Mouse (Mus musculus) kidney, adult 2 months (tissue): Measurements from ENCODE around the gene Syt5. TPM values are rescaled to one million over a fixed set of nuclear protein-coding genes. Genes with fewer than 3 reads are reported as not detected.

Experiments
- DNase-seq: peaks from one replicate; pipeline ENCODE4 v3.0.0; 2021
- H3K27ac ChIP-seq: fragments of 200-500 bp; 2 replicates; pipeline ENCODE4 v1.5.1; 2012; ENCODE audit warnings: low read depth, low read length, control low read depth, inconsistent platforms; ENCODE audit not compliant: insufficient read depth
- H3K27me3 ChIP-seq: fragments of 200-500 bp; replicated peaks from 2 replicates; pipeline ENCODE4 v1.6.1; 2012; ENCODE audit warnings: mild to moderate bottlenecking, moderate library complexity, low read length, inconsistent platforms; ENCODE audit not compliant: control insufficient read depth, insufficient read depth
- H3K36me3 ChIP-seq: fragments of 200-500 bp; 2 replicates; pipeline ENCODE4 v1.6.1; 2012; ENCODE audit warnings: mild to moderate bottlenecking, moderate library complexity, low read length, inconsistent platforms; ENCODE audit not compliant: control insufficient read depth, insufficient read depth
- H3K4me1 ChIP-seq: fragments of 200-500 bp; 2 replicates; pipeline ENCODE4 v1.6.1; 2011; ENCODE audit warnings: low read length; ENCODE audit not compliant: control insufficient read depth, insufficient read depth
- H3K4me3 ChIP-seq: fragments of 200-500 bp; 2 replicates; pipeline ENCODE4 v1.5.1; 2011; ENCODE audit warnings: mild to moderate bottlenecking, low read depth, low read length, control low read depth; ENCODE audit not compliant: insufficient read depth
- CTCF ChIP-seq: fragments of 200-500 bp; conservative IDR thresholded peaks from 2 replicates; pipeline ENCODE4 v1.5.1; 2011; ENCODE audit warnings: low read depth, mild to moderate bottlenecking, control low read depth, low read length, moderate library complexity, mixed read lengths; ENCODE audit not compliant: insufficient read depth, insufficient read length
- POLR2A ChIP-seq: fragments of 200-500 bp; IDR thresholded peaks from one replicate; pipeline ENCODE4 v1.6.1; 2011; ENCODE audit warnings: low read depth, low read length, control low read depth
- WGBS: fragments of 180-500 bp; shearing (Covaris S2); methylation state at CpG from one replicate; pipeline ENCODE4 v1.1.7; 2018; 5-methylcytosine and 5-hydroxymethylcytosine counted together
- polyA plus RNA-seq: library from polyadenylated mRNA; depleted of rRNA; stranded (reverse); fragments of >200 nt; gene quantifications from 2 replicates; pipeline ENCODE4 v1.2.3, GENCODE M21; 2012

The Syt5 gene
- polyA plus RNA-seq, 1 experiment, result 0.55 TPM

DNA sequence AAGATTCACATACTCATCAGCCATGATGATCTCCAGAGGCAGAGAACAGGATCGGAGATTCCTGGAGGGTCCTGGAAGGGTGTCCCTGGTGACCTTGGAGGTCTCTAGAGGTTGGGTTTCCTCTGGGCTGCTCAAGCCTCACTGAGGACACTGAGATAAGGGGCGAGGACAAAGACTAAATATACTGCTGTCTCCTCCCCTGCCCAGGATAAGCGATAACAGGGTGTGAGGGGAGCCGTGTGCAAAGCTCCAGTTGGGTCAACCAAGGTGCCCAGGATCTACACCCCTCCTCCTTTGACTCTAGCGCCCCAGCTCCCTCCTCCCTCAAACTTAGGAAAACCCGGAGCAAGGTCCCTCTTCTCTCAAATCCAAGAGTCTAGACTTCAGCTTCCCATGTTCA is 25.0 kb downstream of the Syt5 start:
- DNase-seq, result no peak
- H3K4me1 ChIP-seq, result no peaks in the 10 kb centered on the region
- no peaks in the 10 kb centered on the region for H3K36me3 ChIP-seq
- H3K27ac ChIP-seq, result no peak overlapping the region
- 73% methylated on average over 6 of the region's 6 CpGs for WGBS
- no peak for TF ChIP-seq CTCF
- no peak for TF ChIP-seq POLR2A
- no peaks in the 10 kb centered on the region for H3K27me3 ChIP-seq
- no peak overlapping the region for H3K4me3 ChIP-seq

GRCm38 (mm10) chr7:4521231-4522003 is 25.9 kb downstream of the Syt5 start:
- Histone ChIP-seq H3K27ac (no peak overlapping the region), H3K36me3 (no peaks in the 10 kb centered on the region), H3K4me3 (no peak overlapping the region), H3K27me3 (no peaks in the 10 kb centered on the region), H3K4me1 (no peaks in the 10 kb centered on the region)
- TF ChIP-seq CTCF, result no peak
- no peak for TF ChIP-seq POLR2A
- no peak for DNase-seq
- WGBS, result 37% methylated on average over 32 of the region's 32 CpGs

DNA sequence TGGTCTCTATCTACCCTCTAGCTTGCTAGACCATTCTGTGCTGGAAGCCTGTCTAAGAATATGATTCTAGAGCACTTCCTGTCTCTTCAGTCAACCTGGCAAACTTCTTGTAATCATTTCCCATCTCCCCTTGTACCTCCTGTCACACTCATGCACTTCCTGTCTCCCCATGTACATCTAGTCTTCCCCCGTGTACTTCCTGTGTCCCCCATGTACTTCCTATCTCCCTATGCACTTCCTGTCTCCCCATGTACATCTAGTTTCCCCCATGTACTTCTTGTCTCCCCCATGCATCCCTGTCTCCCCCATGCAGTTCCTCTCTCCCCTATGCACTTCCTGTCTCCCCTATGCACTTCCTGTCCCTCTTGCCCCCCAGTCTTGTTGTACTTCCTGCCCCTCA is 28.9 kb downstream of the Syt5 start:
- 71% methylated on average over 1 of the region's 1 CpGs for WGBS
- H3K27ac ChIP-seq, result no peak overlapping the region
- no peaks in the 10 kb centered on the region for H3K27me3 ChIP-seq
- no peaks in the 10 kb centered on the region for H3K36me3 ChIP-seq
- no peak overlapping the region for H3K4me3 ChIP-seq
- DNase-seq, result no peak
- TF ChIP-seq POLR2A, result no peak
- TF ChIP-seq CTCF, result no peak
- H3K4me1 ChIP-seq, result no peaks in the 10 kb centered on the region

DNA sequence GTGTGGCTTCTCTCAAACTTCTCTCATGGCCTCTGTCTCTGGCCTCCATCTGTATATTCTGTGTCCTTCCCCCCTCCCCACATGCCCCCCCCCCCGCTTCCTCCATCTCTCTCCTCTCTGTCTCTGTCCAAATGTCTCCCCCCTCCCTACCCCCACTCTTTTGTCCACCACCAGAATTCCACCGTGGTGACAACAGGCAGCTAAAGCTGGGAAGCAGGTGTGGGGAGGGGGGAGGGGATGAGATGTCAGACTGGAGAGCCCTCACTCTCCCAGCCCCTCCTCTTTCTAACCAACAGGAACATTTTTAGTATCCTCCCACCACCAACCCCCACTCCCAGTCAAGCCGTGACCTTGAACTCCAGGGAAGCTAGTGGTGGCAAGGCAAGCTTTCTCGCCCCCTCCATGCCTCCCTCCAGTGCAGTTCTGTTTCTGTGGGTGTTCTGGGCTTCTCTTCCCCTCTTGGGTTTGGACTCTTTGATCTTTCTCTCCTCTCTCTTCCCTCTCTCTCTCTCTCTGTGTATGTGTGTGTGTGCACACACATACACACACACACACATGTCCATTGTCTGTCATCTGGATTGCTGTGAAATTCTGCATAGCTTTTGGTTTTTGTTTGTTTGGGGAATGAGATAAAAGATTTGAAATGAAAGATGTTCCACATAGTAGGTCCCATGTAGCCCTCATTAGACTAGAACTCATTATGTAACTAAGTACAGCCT is 30.9 kb downstream of the Syt5 start, which contains the start of gene Tnnt1:
Tnnt1 (minus strand) TSS at position 51 of the 719 bp plus-strand sequence.
- 32% methylated on average over 4 of the region's 4 CpGs for whole genome bisulfite sequencing
- H3K36me3 ChIP-seq, result no peaks in the 10 kb centered on the region

GRCm38 (mm10) chr7:4515853-4516252 is 31.5 kb downstream of the Syt5 start:
- H3K4me1 ChIP-seq, result no peaks in the 10 kb centered on the region
- H3K36me3 ChIP-seq, result no peaks in the 10 kb centered on the region
- H3K27ac ChIP-seq, result no peak overlapping the region
- no peak overlapping the region for H3K4me3 ChIP-seq
- no peak for DNase-seq
- WGBS, result 70% methylated on average over 6 of the region's 6 CpGs
- TF ChIP-seq CTCF (no peak), POLR2A (no peak)
- H3K27me3 ChIP-seq, result no peaks in the 10 kb centered on the region

More for the DNA sequence above, 30.9 kb downstream of the Syt5 start, which contains the start of gene Tnnt1:
- Histone ChIP-seq H3K4me1 (no peaks in the 10 kb centered on the region), H3K27ac (no peak within 1 kb of the TSS), H3K27me3 (no peaks in the 10 kb centered on the region), H3K4me3 (no peak within 1 kb of the TSS)
- no peak for DNase-seq
- no peak for TF ChIP-seq POLR2A
- TF ChIP-seq CTCF, result no peak

DNA sequence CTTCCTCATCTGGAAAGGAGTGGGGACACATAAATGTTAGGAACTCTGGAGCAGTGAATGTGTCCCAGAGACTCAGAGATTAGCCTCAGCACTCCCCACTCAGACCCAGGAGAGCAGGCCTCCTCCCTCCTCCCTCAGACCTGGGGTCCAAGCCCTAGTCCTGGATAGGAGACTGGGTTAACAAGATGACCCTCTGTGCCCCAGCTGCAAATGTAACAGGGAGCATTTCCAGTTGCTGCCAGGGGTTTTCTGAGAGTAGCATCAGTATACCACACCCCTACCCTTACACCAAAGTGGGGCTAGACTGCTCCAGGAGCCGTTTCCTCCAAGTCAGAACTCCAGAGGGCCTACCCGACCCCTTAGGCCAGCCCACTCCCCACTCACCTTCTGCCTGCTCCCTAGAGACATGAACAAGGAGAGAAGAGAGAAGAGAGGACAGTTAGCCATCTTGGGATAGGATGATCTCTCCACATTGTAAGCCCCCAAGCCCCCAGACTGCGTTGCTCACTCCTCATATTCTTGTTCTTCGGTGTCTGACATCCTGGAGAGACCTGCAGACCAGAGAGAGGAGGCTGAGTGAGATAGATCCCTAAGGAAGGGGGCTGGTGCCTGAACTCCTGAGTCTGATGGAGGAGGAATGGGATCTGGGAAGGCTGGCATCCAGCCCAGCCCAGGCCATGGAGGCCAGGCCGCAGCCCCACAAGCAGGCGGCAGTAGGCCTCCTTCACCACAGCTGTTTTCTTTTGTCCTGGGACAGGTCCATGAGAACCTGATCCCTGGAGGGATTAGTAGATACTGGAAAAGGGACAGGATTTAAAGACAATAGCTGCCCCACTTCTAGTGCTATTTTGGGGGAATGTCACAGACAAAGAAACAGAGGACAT is 33.3 kb downstream of the Syt5 start:
- 75% methylated on average over 6 of the region's 6 CpGs for WGBS
- Histone ChIP-seq H3K27me3 (no peaks in the 10 kb centered on the region), H3K27ac (no peak overlapping the region), H3K4me1 (no peaks in the 10 kb centered on the region), H3K36me3 (no peaks in the 10 kb centered on the region), H3K4me3 (no peak overlapping the region)
- TF ChIP-seq CTCF, result no peak
- TF ChIP-seq POLR2A, result no peak
- no peak for DNase-seq

DNA sequence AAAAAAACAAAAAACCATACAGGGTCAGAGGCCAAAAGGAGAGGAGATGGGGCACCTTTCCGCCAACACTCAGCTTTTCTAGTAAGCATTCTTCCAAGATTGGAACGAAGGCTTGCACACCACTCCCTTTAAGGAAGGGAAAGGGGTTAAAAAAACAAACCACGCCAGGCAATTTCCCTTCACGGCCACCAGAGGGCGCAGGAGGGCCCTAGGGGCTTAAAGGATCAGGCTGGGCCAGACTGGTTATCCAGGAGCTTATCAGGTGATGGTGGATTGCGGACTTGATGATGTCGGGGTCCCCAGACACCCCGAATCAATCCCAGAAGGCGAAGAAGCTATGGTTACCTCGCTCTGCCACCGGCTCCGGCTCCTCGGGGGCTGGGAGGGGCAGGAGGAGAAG is 34.1 kb downstream of the Syt5 start:
- Histone ChIP-seq H3K27me3 (no peaks in the 10 kb centered on the region), H3K4me1 (no peaks in the 10 kb centered on the region), H3K27ac (no peak overlapping the region), H3K4me3 (no peak overlapping the region), H3K36me3 (no peaks in the 10 kb centered on the region)
- 32% methylated on average over 13 of the region's 13 CpGs for WGBS
- TF ChIP-seq POLR2A (no peak), CTCF (peak; percentile 77)
- no peak for DNase-seq
